8 mouse cellular contexts compared by ENCODE assay signal in genomic region chr9:120191362-120192098, GRCm38 (mm10). TPM values are rescaled to one million over a fixed set of nuclear protein-coding genes. Genes with fewer than 3 reads are reported as not detected.
DNase-seq lines count a peak whose midpoint lies in the region; ATAC-seq lines count a peak whose summit lies in the region.

No protein-coding gene starts in this region.

- 25% methylated on average over 21 of the region's 21 CpGs for WGBS in hindbrain, embryonic 16.5 days

- H3K9me3 ChIP-seq in hindbrain, embryonic 16.5 days (ENCODE audit: control insufficient read depth, low read length) = peaks cover under 1% of the 10 kb centered on the region

- peak overlapping the region; percentile 70 for H3K4me2 ChIP-seq in hindbrain, embryonic 16.5 days (ENCODE audit: low read length)

- peak; percentile 94 for ATAC-seq in hindbrain, embryonic 16.5 days

- H3K9ac ChIP-seq in hindbrain, embryonic 16.5 days (ENCODE audit: low read depth, low read length) = peak overlapping the region; percentile 64

- DNase-seq in WW6 (ENCODE audit: low read depth, low spot score) = peak; percentile 63
- DNase-seq in cerebellum, postnatal 25 days = peak; percentile 87 to 94
- peak; percentile 90 to 95 for DNase-seq in frontal cortex, postnatal 25 days (ENCODE audit: low spot score in 2 of 2)
- peak; percentile 68 for DNase-seq in left cerebral cortex, adult 11 months (ENCODE audit: low spot score)
- peak; percentile 50 to 80 for DNase-seq in lung, postnatal 4 days
- DNase-seq in right cerebral cortex, adult 18-20 months = peak; percentile 89
- peak; percentile 81 for DNase-seq in urinary bladder, postnatal 25 days (ENCODE audit: low spot score)

- H3K27ac ChIP-seq in hindbrain, embryonic 16.5 days (ENCODE audit: low read depth, low read length) = peak overlapping the region; percentile 75

- H3K4me3 ChIP-seq in hindbrain, embryonic 16.5 days (ENCODE audit: low read length) = peak overlapping the region; percentile 41

- H3K27me3 ChIP-seq in hindbrain, embryonic 16.5 days (replicated peaks; ENCODE audit: control insufficient read depth, insufficient read depth, low read length) = no peaks in the 10 kb centered on the region

- H3K36me3 ChIP-seq in hindbrain, embryonic 16.5 days (ENCODE audit: control insufficient read depth, insufficient read depth, low read length) = no peaks in the 10 kb centered on the region

- H3K4me1 ChIP-seq in hindbrain, embryonic 16.5 days (ENCODE audit: control insufficient read depth, insufficient read depth, low read depth, low read length) = peaks cover 6% of the 10 kb centered on the region; the same call in 1 of the 2 replicates

RNA-seq across cellular contexts. Expression of gene Mobp, which starts 42.0 kb away (rescaled TPM):
- polyA plus RNA-seq in hindbrain, embryonic 16.5 days (2015; fragmentation: Nextera tagmentation; extraction: Ambion mirVana) = 0.20 and 0.21 TPM in 2 replicates

Comparison
In these comparisons a context has a peak if more than half of its experiments do, and no peak if none do; other contexts are left out.
1. Peak in every context shown above with its lines: DNase-seq, ATAC-seq, H3K4me3 ChIP-seq and H3K27ac ChIP-seq.